Mouse (Mus musculus) layer of hippocampus, postnatal 25 days (tissue): ENCODE measurements at regions not wholly inside any gene's neighbourhood (a gene's known extent, or its start where the extent isn't known, plus 50 kb on each side); places are given as distances from the start of the nearest gene placed in this dataset.

ENCODE experiments used
- DNase-seq, 2 experiments: peaks; one replicate each; pipeline ENCODE4 v3.0.0; 2022; ENCODE audit warnings: mixed read lengths in 2 of 2, low spot score in 1 of 2; ENCODE audit errors: extremely low spot score in 1 of 2

DNA sequence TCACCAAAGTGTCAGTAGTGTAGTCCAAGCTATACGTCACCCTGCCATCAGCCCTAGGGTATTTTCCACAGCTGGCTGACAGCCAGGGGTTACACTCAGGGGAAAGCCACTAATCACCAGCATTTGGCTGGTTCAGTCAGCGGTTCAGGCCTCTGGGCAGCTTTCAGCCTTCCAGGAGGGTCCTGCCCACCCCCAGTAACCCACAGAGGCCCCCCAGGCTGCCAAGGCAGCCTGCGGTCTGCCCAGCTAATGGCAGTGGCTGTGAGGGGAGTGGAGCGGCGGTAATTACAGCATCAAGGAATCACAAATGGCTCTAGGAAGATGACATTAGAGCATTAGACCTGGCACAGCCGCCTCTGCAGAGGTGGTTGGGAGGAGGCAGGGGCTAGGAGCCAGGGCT, 379.7 kb downstream of the H2al1j start:
- no peak for DNase-seq

- DNase-seq = no peak
Observed at GRCm38 (mm10) chrX:11708325-11708724, 380.7 kb downstream of the H2al1j start.

GRCm38 (mm10) chrX:11709326-11709725, 381.7 kb downstream of the H2al1j start:
- DNase-seq = no peak

DNA sequence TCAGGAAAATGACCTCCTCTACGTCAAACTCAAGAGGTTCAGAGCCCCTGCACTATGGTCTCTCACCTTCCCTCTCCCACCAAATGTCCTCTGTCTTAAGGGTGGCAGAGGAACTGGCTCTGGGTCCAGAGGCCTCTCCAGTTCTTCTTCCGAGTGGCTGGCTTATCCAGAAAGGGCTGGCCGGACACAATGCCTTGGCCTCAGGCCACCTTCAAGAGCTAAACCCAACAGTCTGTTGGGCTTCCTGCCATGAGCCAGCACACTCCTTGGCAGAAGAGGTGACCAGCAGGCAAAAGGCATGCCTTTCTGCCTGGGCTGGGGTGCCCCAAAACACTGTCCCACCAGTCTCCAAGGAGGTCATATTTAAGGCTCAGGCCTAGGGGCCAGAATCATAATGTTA, 385.8 kb downstream of the H2al1j start:
- DNase-seq = no peak

DNA sequence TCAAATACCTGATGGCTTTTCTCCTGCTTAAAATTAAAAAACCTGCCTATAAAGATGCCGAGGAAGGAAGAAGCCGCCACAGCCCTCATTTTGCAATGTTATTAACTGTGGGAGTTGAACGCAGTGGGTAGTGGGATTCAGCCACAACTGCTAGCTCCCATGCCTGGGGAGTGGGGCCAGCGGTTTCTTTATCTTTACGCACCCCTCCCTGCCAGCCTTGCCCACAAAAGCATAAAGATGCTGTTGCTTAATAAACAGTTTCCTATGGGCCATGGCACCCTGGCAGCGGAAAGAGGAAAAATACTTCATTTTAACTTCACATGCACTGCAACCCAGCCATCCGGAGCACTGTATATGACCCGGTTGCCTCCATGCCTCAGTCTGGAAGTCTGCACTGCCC, 389.2 kb downstream of the H2al1j start:
- DNase-seq = no peak

DNA sequence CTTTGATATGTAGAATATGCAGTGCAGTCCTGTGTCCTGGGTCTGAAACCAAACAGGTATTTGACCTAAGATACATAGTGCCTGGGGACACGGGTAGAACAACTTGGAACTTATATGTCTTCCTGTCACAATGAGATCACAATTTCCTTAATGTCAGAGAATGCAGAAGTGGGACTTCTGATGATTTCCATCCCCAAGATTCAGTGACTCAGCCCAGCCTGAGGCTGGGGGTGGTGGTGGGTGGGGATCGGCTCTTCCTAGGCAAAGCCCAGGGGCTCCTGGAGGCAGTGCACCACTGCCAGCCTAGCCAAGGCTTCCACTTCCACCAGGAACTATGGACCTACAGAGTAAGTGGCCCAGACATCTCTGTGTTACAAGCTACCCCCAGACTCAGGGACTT, 391.2 kb downstream of the H2al1j start:
- no peak for DNase-seq

DNA sequence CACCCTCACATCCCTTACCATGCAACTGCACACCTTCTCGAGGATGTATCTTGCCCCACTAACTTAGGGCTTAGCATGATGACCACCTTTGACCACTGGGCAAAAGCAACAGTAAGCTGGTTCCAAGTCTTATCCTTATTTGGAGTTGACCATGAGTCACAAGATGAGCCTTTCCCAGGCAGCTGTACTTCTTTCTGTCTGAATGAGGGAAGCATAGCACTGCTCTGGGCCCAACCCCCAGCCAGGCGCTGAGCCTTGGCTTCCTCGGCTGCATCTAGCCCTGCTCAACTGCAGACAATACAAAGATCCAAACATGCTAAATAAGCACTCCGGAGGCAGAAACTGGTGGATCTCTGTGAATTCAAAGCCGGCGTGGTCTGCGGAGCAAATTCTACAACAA, 392.9 kb downstream of the H2al1j start:
- no peak for DNase-seq

GRCm38 (mm10) chrX:11722730-11723129, 395.1 kb downstream of the H2al1j start:
- DNase-seq = no peak

DNA sequence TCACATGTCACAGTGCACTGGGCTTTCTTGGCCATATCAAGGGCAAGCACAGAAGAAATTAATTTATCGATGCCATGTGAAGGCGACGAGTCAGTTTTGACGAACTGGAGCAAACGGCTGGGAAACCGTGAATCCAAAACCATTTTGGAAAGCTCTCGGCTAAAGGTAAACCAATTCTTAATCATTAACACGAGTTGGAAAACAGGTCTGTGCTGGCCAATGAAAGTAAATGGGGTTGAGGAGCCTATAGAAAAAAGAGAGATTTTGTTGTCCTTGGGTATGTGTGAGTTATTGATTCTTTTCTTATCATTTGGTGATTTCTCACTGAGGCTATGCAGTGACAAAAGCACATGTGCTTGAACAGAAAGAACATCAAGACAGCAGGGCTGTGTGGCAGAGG, 397.1 kb downstream of the H2al1j start:
- DNase-seq = no peak

- no peak for DNase-seq
Observed at GRCm38 (mm10) chrX:11726524-11727231, 399.1 kb downstream of the H2al1j start.

DNA sequence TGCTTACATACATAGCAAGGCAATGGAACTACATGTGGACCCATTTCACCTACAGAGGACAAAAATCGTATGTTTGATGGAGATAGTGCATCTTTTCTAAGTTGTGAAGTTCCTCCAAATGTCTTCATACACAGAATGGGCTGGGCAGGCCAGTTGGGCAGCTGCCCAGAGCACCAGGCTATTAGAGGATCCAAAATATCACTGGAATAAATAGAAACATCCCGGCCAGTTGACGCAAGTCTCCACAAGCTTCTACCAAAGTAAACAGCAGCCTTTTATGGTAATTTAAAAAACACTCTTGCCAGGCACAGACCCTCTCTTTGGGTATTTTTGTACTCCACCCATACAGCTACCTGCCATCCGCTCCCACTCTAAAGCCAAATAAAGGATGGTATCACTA, 400.9 kb downstream of the H2al1j start:
- no peak for DNase-seq

GRCm38 (mm10) chrX:11729992-11730391, 402.4 kb downstream of the H2al1j start:
- no peak for DNase-seq

- no peak for DNase-seq
Observed at GRCm38 (mm10) chrX:11732371-11732770, 404.7 kb downstream of the H2al1j start.

GRCm38 (mm10) chrX:11734505-11735435, 407.1 kb downstream of the H2al1j start:
- no peak for DNase-seq

- peak in 1 of 2 experiments; percentile 22 for DNase-seq
Observed at GRCm38 (mm10) chrX:11735516-11736170, 408.0 kb downstream of the H2al1j start.

- DNase-seq = no peak
Observed at GRCm38 (mm10) chrX:11736481-11736880, 408.9 kb downstream of the H2al1j start.

DNA sequence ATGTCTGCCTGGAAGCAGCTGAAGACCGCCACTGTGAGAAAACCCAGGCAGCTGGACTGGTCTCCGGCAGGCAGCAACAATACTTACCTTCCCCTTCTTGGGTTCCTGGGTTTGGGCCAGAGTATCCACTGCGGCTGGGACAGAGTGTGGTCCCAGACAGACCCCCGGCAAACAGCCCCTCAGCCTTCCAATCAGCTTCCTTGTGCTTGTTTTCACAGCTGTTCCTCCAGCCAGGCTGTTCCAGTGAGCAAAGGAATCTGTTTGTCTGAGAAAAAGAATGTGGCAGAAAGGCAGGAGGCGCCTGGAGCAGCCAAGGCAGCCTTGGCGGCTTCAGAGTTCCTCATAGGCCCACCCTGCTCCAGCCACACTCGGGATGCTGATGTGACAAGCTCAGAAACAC, 411.9 kb downstream of the H2al1j start:
- no peak for DNase-seq

- no peak for DNase-seq
Observed at GRCm38 (mm10) chrX:11745911-11746310, 414.2 kb downstream of the Bcor start.

DNA sequence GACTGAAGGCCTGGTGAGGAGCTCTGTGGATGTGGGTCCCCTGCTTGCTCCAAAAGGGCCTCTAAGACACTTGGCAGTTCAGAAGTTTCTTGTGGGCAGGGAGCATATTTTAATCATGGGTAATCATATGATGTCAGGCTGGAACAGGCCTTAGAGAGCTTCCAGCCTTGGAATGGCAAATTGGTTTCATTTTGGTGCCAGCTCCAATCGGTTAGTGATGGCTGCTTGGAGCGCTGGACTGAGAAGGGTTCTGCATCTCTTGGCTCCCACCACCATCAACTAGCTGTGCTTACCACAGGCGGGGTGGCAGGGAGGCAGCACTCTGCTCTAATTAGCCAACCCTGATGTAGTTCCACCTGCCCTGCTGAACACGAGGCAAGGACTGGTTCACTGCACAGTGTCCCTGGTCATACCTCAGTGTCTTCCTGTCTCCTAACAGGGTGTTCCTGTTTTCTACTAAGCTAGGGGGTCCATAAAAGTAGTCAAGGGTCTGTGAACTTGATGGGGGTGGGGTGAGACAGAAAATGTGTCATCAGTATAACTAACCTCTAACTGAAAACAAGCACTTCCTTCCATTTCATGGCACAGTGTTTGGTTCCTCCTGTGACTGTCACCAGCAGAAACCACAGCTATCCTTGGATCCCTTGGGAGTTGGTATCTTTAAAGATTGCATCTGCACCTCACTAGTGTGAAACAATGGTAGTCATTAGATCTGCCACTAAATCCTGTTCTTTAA, 412.6 kb downstream of the Bcor start:
- DNase-seq = no peak

DNA sequence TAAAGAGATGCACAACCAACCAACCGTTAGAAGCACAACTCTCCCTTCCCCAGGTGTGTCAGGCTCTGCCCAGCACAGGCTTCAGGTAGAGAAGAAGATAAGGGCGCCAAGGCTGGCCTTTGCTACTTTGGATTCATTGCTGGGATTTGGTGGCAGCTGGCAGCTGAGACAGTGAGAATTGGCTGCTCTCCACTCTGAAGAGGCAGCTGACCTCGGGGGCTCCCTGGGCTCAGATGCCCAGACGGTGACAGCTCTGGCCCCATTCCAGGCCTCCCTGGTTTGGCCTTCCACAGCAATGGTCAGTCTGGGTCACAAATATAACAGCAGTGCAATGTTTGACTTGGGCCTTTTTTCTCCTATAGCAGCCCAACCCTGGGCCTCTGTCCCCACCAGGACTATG, 411.9 kb downstream of the Bcor start:
- no peak for DNase-seq

DNA sequence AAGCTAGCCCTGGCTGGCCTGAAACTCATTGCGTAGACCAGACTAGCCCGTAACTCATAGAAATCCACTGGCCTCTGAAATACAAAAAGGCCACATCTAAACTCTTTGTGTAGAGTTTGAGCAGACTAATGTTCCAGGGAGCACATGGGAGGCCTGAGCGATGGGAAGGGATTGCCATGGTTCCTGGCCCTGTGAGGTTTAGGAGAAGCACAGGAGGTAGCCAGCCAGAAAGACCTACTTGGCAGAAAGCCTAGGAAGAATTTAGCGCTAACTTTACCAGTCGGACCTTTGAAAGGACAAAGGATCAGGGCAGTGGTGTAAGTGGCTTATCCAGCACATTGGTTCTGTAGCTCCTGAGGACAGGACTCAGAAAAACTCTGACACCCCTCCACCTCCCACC, 407.6 kb downstream of the Bcor start:
- no peak for DNase-seq
